Comparison of ENCODE assay signal across 22 mouse cellular contexts in genomic region chr13:9712971-9713370, GRCm38 (mm10).
"Had no signal": no experiment of that assay in that cellular context is flagged by ENCODE, and none has a peak within 500 bp of the region (broad histone marks: within the 10 kb centered on the region; RNA-seq: fewer than 3 reads in every experiment).

No protein-coding gene starts in this region.

- H3K27me3 ChIP-seq: heart, embryonic 13.5 days; heart, embryonic 15.5 days; hindbrain, embryonic 13.5 days; hindbrain, embryonic 15.5 days; kidney, embryonic 15.5 days; limb, embryonic 13.5 days; limb, embryonic 15.5 days; liver, embryonic 12.5 days had no signal

- H3K4me3 ChIP-seq: heart, adult 2 months; heart, embryonic 13.5 days; heart, embryonic 15.5 days; hindbrain, embryonic 13.5 days; hindbrain, embryonic 15.5 days; kidney, embryonic 15.5 days; limb, embryonic 13.5 days; limb, embryonic 15.5 days; liver, embryonic 12.5 days had no signal

- H3K4me1 ChIP-seq: hindbrain, embryonic 13.5 days; hindbrain, embryonic 15.5 days; kidney, embryonic 15.5 days had no signal

- DNase-seq: gastrocnemius, postnatal 14 days; gastrocnemius, postnatal 36 days; heart, adult 2 months; heart, postnatal 14 days; heart, postnatal 36 days; kidney, adult 11 months; kidney, adult 2 months; kidney, adult 9 months; kidney, postnatal 14 days; kidney, postnatal 36 days; layer of hippocampus, postnatal 36 days; left cerebral cortex, postnatal 4 days had no signal

- ATAC-seq: hindbrain, postnatal 0 days had no signal

- H3K9ac ChIP-seq: heart, embryonic 13.5 days; heart, embryonic 15.5 days; hindbrain, embryonic 13.5 days; hindbrain, embryonic 15.5 days; kidney, embryonic 15.5 days; limb, embryonic 13.5 days; limb, embryonic 15.5 days; liver, embryonic 12.5 days had no signal

- H3K9me3 ChIP-seq: heart, embryonic 13.5 days; heart, embryonic 15.5 days; hindbrain, embryonic 13.5 days; hindbrain, embryonic 15.5 days; kidney, embryonic 15.5 days; limb, embryonic 13.5 days; limb, embryonic 15.5 days; liver, embryonic 12.5 days had no signal

- H3K27ac ChIP-seq: heart, adult 2 months; heart, embryonic 15.5 days; hindbrain, embryonic 13.5 days; hindbrain, embryonic 15.5 days; hindbrain, postnatal 0 days; kidney, embryonic 15.5 days; kidney, postnatal 0 days; limb, embryonic 13.5 days; limb, embryonic 15.5 days had no signal
